Mouse (Mus musculus) small intestine, adult 2 months (tissue): ENCODE measurements around the gene Dad1. TPM values are rescaled to one million over a fixed set of nuclear protein-coding genes. Genes with fewer than 3 reads are reported as not detected.

Experiments used
- H3K27ac ChIP-seq: fragments of 200-500 bp; 2 replicates; pipeline ENCODE4 v1.5.1; 2012; ENCODE audit warnings: low read depth, low read length, control low read depth, inconsistent platforms; ENCODE audit not compliant: insufficient read depth
- H3K27me3 ChIP-seq: fragments of 200-500 bp; 2 replicates; pipeline ENCODE4 v1.6.1; 2012; ENCODE audit warnings: mild to moderate bottlenecking, moderate library complexity, low read length, inconsistent platforms; ENCODE audit not compliant: control insufficient read depth, insufficient read depth
- H3K36me3 ChIP-seq: fragments of 200-500 bp; 2 replicates; pipeline ENCODE4 v1.6.1; 2012; ENCODE audit warnings: mild to moderate bottlenecking, low read length, control low read depth, inconsistent platforms; ENCODE audit not compliant: control insufficient read depth, insufficient read depth
- H3K4me1 ChIP-seq: fragments of 200-500 bp; 2 replicates; pipeline ENCODE4 v1.6.1; 2012; ENCODE audit warnings: low read length, inconsistent platforms, mixed read lengths; ENCODE audit not compliant: control insufficient read depth, insufficient read depth, insufficient read length
- H3K4me3 ChIP-seq: fragments of 200-500 bp; 2 replicates; pipeline ENCODE4 v1.5.1; 2012; ENCODE audit warnings: low read depth, mild to moderate bottlenecking, control low read depth, inconsistent platforms, low read length, moderate library complexity
- CTCF ChIP-seq: fragments of 200-500 bp; IDR thresholded peaks from 2 replicates; pipeline ENCODE4 v1.5.1; 2012; ENCODE audit warnings: low read depth, mild to moderate bottlenecking, control low read depth, inconsistent platforms, low read length, moderate library complexity, mixed read lengths; ENCODE audit not compliant: insufficient replicate concordance, insufficient read length; ENCODE audit errors: extremely low read depth
- POLR2A ChIP-seq: fragments of 200-500 bp; IDR thresholded peaks from 2 replicates; pipeline ENCODE4 v1.6.1; 2012; ENCODE audit warnings: low read depth, mild to moderate bottlenecking, control low read depth, inconsistent platforms, low read length, moderate library complexity
- WGBS: fragments of 180-500 bp; shearing (Covaris S2); methylation state at CpG from one replicate; pipeline ENCODE4 v1.1.7; 2018; 5-methylcytosine and 5-hydroxymethylcytosine counted together
- polyA plus RNA-seq: library from polyadenylated mRNA; depleted of rRNA; stranded (reverse); fragments of >200 nt; gene quantifications from 2 replicates; pipeline ENCODE4 v1.2.3, GENCODE M21; 2012

Dad1 gene
- polyA plus RNA-seq, 1 experiment = 627 TPM

- peaks cover 4% of the 10 kb centered on the region; the same call in 1 of the 2 replicates for H3K27me3 ChIP-seq
- 89% methylated on average over 6 of the region's 6 CpGs for WGBS
- no peaks in the 10 kb centered on the region for H3K36me3 ChIP-seq
These were observed 58.0 kb downstream of the Dad1 start for GRCm38 (mm10) chr14:54195838-54196423.

GRCm38 (mm10) chr14:54193354-54194133 lies 60.4 kb downstream of the Dad1 start:
- Histone ChIP-seq H3K4me1 (peaks cover 4% of the 10 kb centered on the region; the same call in 1 of the 2 replicates), H3K36me3 (no peaks in the 10 kb centered on the region), H3K27ac (peak overlapping the region; percentile 15; the same call in 1 of the 2 replicates), H3K27me3 (no peaks in the 10 kb centered on the region), H3K4me3 (no peak overlapping the region)
- 84% methylated on average over 9 of the region's 9 CpGs for WGBS
- TF ChIP-seq POLR2A = no peak
- TF ChIP-seq CTCF = no peak

More at GRCm38 (mm10) chr14:54195838-54196423, 58.0 kb downstream of the Dad1 start:
- Histone ChIP-seq H3K4me1 (peaks cover 3% of the 10 kb centered on the region; the same call in 1 of the 2 replicates), H3K4me3 (no peak overlapping the region), H3K27ac (no peak overlapping the region)
- no peak for TF ChIP-seq CTCF
- no peak for TF ChIP-seq POLR2A

- Histone ChIP-seq H3K27me3 (no peaks in the 10 kb centered on the region), H3K4me3 (no peak overlapping the region), H3K27ac (no peak overlapping the region), H3K4me1 (peaks cover 4% of the 10 kb centered on the region; the same call in 1 of the 2 replicates), H3K36me3 (no peaks in the 10 kb centered on the region)
- TF ChIP-seq POLR2A (no peak), CTCF (no peak)
- 74% methylated on average over 3 of the region's 3 CpGs for WGBS
These were observed 61.4 kb downstream of the Dad1 start for GRCm38 (mm10) chr14:54192462-54192847.

- Histone ChIP-seq H3K27me3 (no peaks in the 10 kb centered on the region), H3K36me3 (no peaks in the 10 kb centered on the region), H3K4me3 (no peak overlapping the region), H3K4me1 (peaks cover 4% of the 10 kb centered on the region; the same call in 1 of the 2 replicates), H3K27ac (peak overlapping the region; percentile 21; the same call in 1 of the 2 replicates)
- no peak for TF ChIP-seq POLR2A
- no peak for TF ChIP-seq CTCF
- 82% methylated on average over 18 of the region's 18 CpGs for WGBS
These were observed 62.1 kb downstream of the Dad1 start for GRCm38 (mm10) chr14:54191594-54192461.

- H3K27me3 ChIP-seq = no peaks in the 10 kb centered on the region
- H3K4me1 ChIP-seq = peaks cover 4% of the 10 kb centered on the region; the same call in 1 of the 2 replicates
- WGBS = 38% methylated on average over 4 of the region's 4 CpGs
- H3K36me3 ChIP-seq = no peaks in the 10 kb centered on the region
- no peak overlapping the region for H3K27ac ChIP-seq
- no peak for TF ChIP-seq CTCF
- no peak for TF ChIP-seq POLR2A
- H3K4me3 ChIP-seq = no peak overlapping the region
These were observed 62.9 kb downstream of the Dad1 start for GRCm38 (mm10) chr14:54191026-54191390.

GRCm38 (mm10) chr14:54190305-54191025 lies 63.4 kb downstream of the Dad1 start:
- H3K27ac ChIP-seq = no peak overlapping the region
- 18% methylated on average over 7 of the region's 7 CpGs for WGBS
- no peak overlapping the region for H3K4me3 ChIP-seq

More at GRCm38 (mm10) chr14:54190305-54191025, 63.4 kb downstream of the Dad1 start:
- H3K27me3 ChIP-seq = no peaks in the 10 kb centered on the region
- peaks cover 4% of the 10 kb centered on the region; the same call in 1 of the 2 replicates for H3K4me1 ChIP-seq
- H3K36me3 ChIP-seq = no peaks in the 10 kb centered on the region
- TF ChIP-seq POLR2A = no peak
